Mouse (Mus musculus) forebrain, embryonic 14.5 days (tissue): Measurements from ENCODE around the gene Cavin1. TPM values are rescaled to one million over a fixed set of nuclear protein-coding genes. Genes with fewer than 3 reads are reported as not detected.

Source experiments
- ATAC-seq: fragments of 200-750 bp; cut with Nextera tagmentation; 2 replicates; pipeline ENCODE4 v1.8.0; 2017; ENCODE audit warnings: mild to moderate bottlenecking, moderate library complexity
- DNase-seq: peaks from one replicate; pipeline ENCODE4 v3.0.0-alpha.2; 2015; ENCODE audit warnings: low spot score
- H3K27ac ChIP-seq: fragments of 300-500 bp; sonication (generic); 2 replicates; pipeline ENCODE4 v1.5.1; 2014; ENCODE audit warnings: low read depth, mild to moderate bottlenecking, control low read depth, low read length, moderate library complexity
- H3K27me3 ChIP-seq: fragments of 300-500 bp; sonication (generic); replicated peaks from 2 replicates; pipeline ENCODE4 v1.6.1; 2014; ENCODE audit warnings: low read length, control low read depth, mixed read lengths; ENCODE audit not compliant: control insufficient read depth, insufficient read depth
- H3K36me3 ChIP-seq: fragments of 300-500 bp; sonication (generic); 2 replicates; pipeline ENCODE4 v1.6.1; 2014; ENCODE audit warnings: low read length, control low read depth; ENCODE audit not compliant: control insufficient read depth, insufficient read depth
- H3K4me1 ChIP-seq: fragments of 300-500 bp; sonication (generic); 2 replicates; pipeline ENCODE4 v1.6.1; 2014; ENCODE audit warnings: antibody characterized with exemption, low read length, control low read depth; ENCODE audit not compliant: control insufficient read depth, insufficient read depth
- H3K4me2 ChIP-seq: fragments of 300-500 bp; sonication (generic); 2 replicates; pipeline ENCODE4 v1.6.1; 2014; ENCODE audit warnings: mild to moderate bottlenecking, control low read depth, low read length
- H3K4me3 ChIP-seq: fragments of 300-500 bp; sonication (generic); 2 replicates; pipeline ENCODE4 v1.5.1; 2014; ENCODE audit warnings: low read depth, low read length, control low read depth
- H3K9ac ChIP-seq: fragments of 300-500 bp; sonication (generic); 2 replicates; pipeline ENCODE4 v1.6.1; 2014; ENCODE audit warnings: mild to moderate bottlenecking, low read length, control low read depth, moderate library complexity
- H3K9me3 ChIP-seq: fragments of 300-500 bp; sonication (generic); replicated peaks from 2 replicates; pipeline ENCODE4 v1.6.1; 2016; ENCODE audit warnings: low read length, control low read depth, mixed read lengths; ENCODE audit not compliant: control insufficient read depth
- WGBS: fragments of 180-500 bp; shearing (Covaris S2); extraction: QIAGEN DNeasy Blood & Tissue Kit; methylation state at CpG from one replicate; pipeline ENCODE4 v1.1.7; 2014; 5-methylcytosine and 5-hydroxymethylcytosine counted together
- polyA plus RNA-seq: library from polyadenylated mRNA; unstranded; fragments of >200 nt; fragmentation: Nextera tagmentation; extraction: Ambion mirVana; gene quantifications from 2 replicates; pipeline ENCODE4 v1.2.1, GENCODE M21; 2014

Cavin1 gene
- polyA plus RNA-seq, 1 experiment from 2014 or later: 15.6 TPM

- DNase-seq: no peak
- H3K4me3 ChIP-seq: no peak overlapping the region
- ATAC-seq: no peak
- no peak overlapping the region for H3K27ac ChIP-seq
- WGBS: 47% methylated on average over 3 of the region's 3 CpGs
- no peak overlapping the region for H3K4me2 ChIP-seq
- no peaks in the 10 kb centered on the region for H3K36me3 ChIP-seq
- peaks cover 4% of the 10 kb centered on the region for H3K4me1 ChIP-seq
- no peak overlapping the region for H3K9ac ChIP-seq
- H3K27me3 ChIP-seq: peaks cover 7% of the 10 kb centered on the region; the same call in 1 of the 2 replicates
- H3K9me3 ChIP-seq: no peaks in the 10 kb centered on the region
Measured at GRCm38 (mm10) chr11:100985607-100986006, 14.9 kb upstream of the Cavin1 start.

GRCm38 (mm10) chr11:100983778-100984131 is 13.1 kb upstream of the Cavin1 start:
- Histone ChIP-seq H3K36me3 (no peaks in the 10 kb centered on the region), H3K9ac (no peak overlapping the region), H3K9me3 (no peaks in the 10 kb centered on the region), H3K4me2 (no peak overlapping the region), H3K27me3 (peaks cover 7% of the 10 kb centered on the region; the same call in 1 of the 2 replicates), H3K27ac (no peak overlapping the region), H3K4me3 (no peak overlapping the region), H3K4me1 (peaks cover 4% of the 10 kb centered on the region)
- ATAC-seq (no peak), DNase-seq (no peak)
- 79% methylated on average over 7 of the region's 7 CpGs for WGBS

GRCm38 (mm10) chr11:100983125-100983777 is 12.6 kb upstream of the Cavin1 start:
- peak; percentile 80 for ATAC-seq
- H3K27ac ChIP-seq: no peak overlapping the region
- 3% methylated on average over 20 of the region's 20 CpGs for WGBS

DNA sequence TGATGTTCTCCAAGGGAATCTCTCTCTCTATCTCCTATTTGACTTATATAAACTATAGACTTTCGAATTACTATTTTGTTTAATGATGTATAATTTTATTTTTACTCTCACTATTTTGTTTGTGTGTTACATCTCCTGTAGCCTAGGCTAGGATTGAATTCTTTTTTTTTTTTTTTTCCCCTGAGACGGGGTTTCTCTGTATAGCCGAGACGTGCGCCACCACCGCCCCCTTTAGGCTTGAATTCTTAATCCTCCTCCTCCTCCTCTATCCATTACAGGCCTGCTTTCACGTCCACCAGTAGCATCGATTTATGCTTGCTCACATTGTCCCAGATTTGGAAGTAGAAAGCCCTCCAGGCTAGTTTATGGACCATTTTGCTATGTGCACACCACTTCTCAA is 11.4 kb upstream of the Cavin1 start:
- H3K9me3 ChIP-seq: no peaks in the 10 kb centered on the region
- no peak for ATAC-seq
- no peak overlapping the region for H3K4me3 ChIP-seq
- H3K9ac ChIP-seq: no peak overlapping the region
- H3K36me3 ChIP-seq: no peaks in the 10 kb centered on the region
- peaks cover 7% of the 10 kb centered on the region; the same call in 1 of the 2 replicates for H3K27me3 ChIP-seq
- peaks cover 4% of the 10 kb centered on the region for H3K4me1 ChIP-seq
- WGBS: 9% methylated on average over 8 of the region's 8 CpGs
- no peak for DNase-seq
- H3K27ac ChIP-seq: no peak overlapping the region
- H3K4me2 ChIP-seq: no peak overlapping the region

More at GRCm38 (mm10) chr11:100983125-100983777, 12.6 kb upstream of the Cavin1 start:
- peak overlapping the region; percentile 24 for H3K4me3 ChIP-seq
- DNase-seq: peak; percentile 90
- peaks cover 4% of the 10 kb centered on the region for H3K4me1 ChIP-seq
- 0 out of 2 replicates have a peak overlapping the region, but pooled peaks have one; percentile 40 for H3K9ac ChIP-seq
- no peaks in the 10 kb centered on the region for H3K9me3 ChIP-seq
- peaks cover 7% of the 10 kb centered on the region; the same call in 1 of the 2 replicates for H3K27me3 ChIP-seq
- no peaks in the 10 kb centered on the region for H3K36me3 ChIP-seq
- H3K4me2 ChIP-seq: peak overlapping the region; percentile 49

GRCm38 (mm10) chr11:100981236-100981635 is 10.5 kb upstream of the Cavin1 start:
- Histone ChIP-seq H3K4me3 (no peak overlapping the region), H3K9me3 (no peaks in the 10 kb centered on the region), H3K9ac (no peak overlapping the region), H3K27me3 (peaks cover 7% of the 10 kb centered on the region; the same call in 1 of the 2 replicates), H3K27ac (no peak overlapping the region), H3K4me2 (no peak overlapping the region), H3K4me1 (peaks cover 4% of the 10 kb centered on the region), H3K36me3 (no peaks in the 10 kb centered on the region)
- WGBS: 63% methylated on average over 3 of the region's 3 CpGs
- DNase-seq: no peak
- no peak for ATAC-seq

DNA sequence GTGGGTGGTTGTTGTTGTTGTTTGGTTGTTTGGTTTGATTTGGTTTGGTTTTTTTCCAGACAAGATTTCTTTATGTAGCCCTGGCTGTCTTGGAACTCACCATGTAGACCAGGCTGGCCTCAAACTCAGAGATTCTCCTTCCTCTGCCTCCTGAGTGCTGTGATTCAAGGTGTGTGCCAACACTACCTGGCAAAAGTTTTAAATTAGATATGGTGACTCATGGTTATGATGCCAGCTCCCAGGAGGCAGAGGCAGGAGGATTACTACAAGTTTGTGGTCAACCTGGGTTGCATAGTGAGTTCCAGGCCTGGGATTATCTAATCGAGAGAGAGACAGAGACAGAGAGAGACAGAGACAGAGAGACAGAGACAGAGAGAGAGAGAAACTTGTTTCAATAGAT is 9.8 kb upstream of the Cavin1 start:
- no peaks in the 10 kb centered on the region for H3K36me3 ChIP-seq
- H3K27ac ChIP-seq: no peak overlapping the region
- DNase-seq: no peak
- WGBS: 89% methylated on average over 1 of the region's 1 CpGs
- no peak overlapping the region for H3K9ac ChIP-seq
- no peak overlapping the region for H3K4me2 ChIP-seq
- H3K4me3 ChIP-seq: no peak overlapping the region
- H3K9me3 ChIP-seq: no peaks in the 10 kb centered on the region
- no peak for ATAC-seq
- H3K4me1 ChIP-seq: peaks cover 4% of the 10 kb centered on the region
- peaks cover 7% of the 10 kb centered on the region; the same call in 1 of the 2 replicates for H3K27me3 ChIP-seq

DNA sequence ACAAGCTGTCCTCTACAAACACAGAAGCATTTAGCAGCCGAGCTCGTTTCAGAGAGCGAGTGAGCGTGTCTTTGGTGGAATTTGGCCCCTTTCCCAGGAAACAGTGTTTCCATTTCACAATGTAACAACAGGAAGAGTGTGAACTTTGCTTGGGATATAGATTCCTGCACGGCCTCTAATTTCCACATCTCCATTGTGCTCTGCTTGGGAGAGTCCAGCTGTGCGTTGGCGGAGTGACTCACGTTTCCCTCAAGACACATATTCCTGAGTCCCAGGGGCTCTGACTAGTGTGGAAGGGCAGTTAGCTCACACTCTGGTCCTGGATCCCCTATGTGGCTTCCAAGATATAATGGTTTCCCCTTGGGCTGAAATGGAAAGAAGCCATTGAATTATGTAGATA is 9.2 kb upstream of the Cavin1 start:
- Histone ChIP-seq H3K4me1 (peaks cover 4% of the 10 kb centered on the region), H3K4me2 (no peak overlapping the region), H3K4me3 (no peak overlapping the region), H3K27me3 (peaks cover 7% of the 10 kb centered on the region; the same call in 1 of the 2 replicates), H3K27ac (no peak overlapping the region), H3K36me3 (no peaks in the 10 kb centered on the region), H3K9ac (no peak overlapping the region), H3K9me3 (no peaks in the 10 kb centered on the region)
- DNase-seq (peak; percentile 41), ATAC-seq (no peak)
- WGBS: 40% methylated on average over 8 of the region's 8 CpGs

- H3K9me3 ChIP-seq: no peaks in the 10 kb centered on the region
- no peak overlapping the region for H3K9ac ChIP-seq
- ATAC-seq (no peak), DNase-seq (no peak)
- H3K36me3 ChIP-seq: no peaks in the 10 kb centered on the region
- no peak overlapping the region for H3K4me2 ChIP-seq
- H3K4me1 ChIP-seq: no peaks in the 10 kb centered on the region; the same call in 1 of the 2 replicates
- 75% methylated on average over 7 of the region's 7 CpGs for WGBS
- peaks cover 21% of the 10 kb centered on the region for H3K27me3 ChIP-seq
- no peak overlapping the region for H3K4me3 ChIP-seq
- no peak overlapping the region for H3K27ac ChIP-seq
Measured at GRCm38 (mm10) chr11:100975241-100975640, 4.6 kb upstream of the Cavin1 start.

GRCm38 (mm10) chr11:100974381-100974970 is 3.8 kb upstream of the Cavin1 start:
- ATAC-seq (no peak), DNase-seq (no peak)
- H3K4me1 ChIP-seq: peaks cover 2% of the 10 kb centered on the region; the same call in 1 of the 2 replicates
- no peaks in the 10 kb centered on the region for H3K36me3 ChIP-seq
- H3K9me3 ChIP-seq: no peaks in the 10 kb centered on the region
- H3K4me2 ChIP-seq: no peak overlapping the region
- no peak overlapping the region for H3K4me3 ChIP-seq
- H3K9ac ChIP-seq: no peak overlapping the region
- H3K27me3 ChIP-seq: peaks cover 29% of the 10 kb centered on the region
- 76% methylated on average over 14 of the region's 14 CpGs for WGBS
- no peak overlapping the region for H3K27ac ChIP-seq
